Mouse (Mus musculus) adrenal gland, postnatal 25 days (tissue): ENCODE results near the gene Ccdc36. TPM values are rescaled to one million over a fixed set of nuclear protein-coding genes. Genes with fewer than 3 reads are reported as not detected.

Experiments
- DNase-seq: peaks from one replicate; pipeline ENCODE4 v3.0.0; 2021; ENCODE audit warnings: mixed read lengths
- total RNA-seq: library from RNA; stranded (reverse); gene quantifications from 2 replicates; pipeline ENCODE4 v1.2.3, GENCODE M21; 2021

The Ccdc36 gene
- total RNA-seq, 1 experiment from 2014 or later, result not detected

- DNase-seq, result no peak
These were observed 16.8 kb upstream of the Ccdc36 start for GRCm38 (mm10) chr9:108445125-108445524.

GRCm38 (mm10) chr9:108441236-108441919 is 13.1 kb upstream of the Ccdc36 start:
- no peak for DNase-seq

GRCm38 (mm10) chr9:108440485-108440884 is 12.2 kb upstream of the Ccdc36 start:
- no peak for DNase-seq

GRCm38 (mm10) chr9:108439176-108439575 is 10.9 kb upstream of the Ccdc36 start:
- DNase-seq, result no peak

GRCm38 (mm10) chr9:108436182-108436581 is 7.9 kb upstream of the Ccdc36 start, which contains the start of gene BC048562:
Gene BC048562 (plus strand): TSS chr9:108436482.
- DNase-seq, result no peak

GRCm38 (mm10) chr9:108431431-108432067 is 3.3 kb upstream of the Ccdc36 start:
- no peak for DNase-seq

- DNase-seq, result peak; percentile 39
These were observed 16.1 kb downstream of the Ccdc36 start for GRCm38 (mm10) chr9:108412221-108412620.

- no peak for DNase-seq
These were observed 16.8 kb downstream of the Ccdc36 start for GRCm38 (mm10) chr9:108411381-108411942.

- DNase-seq, result no peak
These were observed 18.7 kb downstream of the Ccdc36 start for GRCm38 (mm10) chr9:108409535-108409934.

- DNase-seq, result no peak
These were observed 23.8 kb downstream of the Ccdc36 start for GRCm38 (mm10) chr9:108404451-108404850.

GRCm38 (mm10) chr9:108403081-108403480 is 25.2 kb downstream of the Ccdc36 start:
- no peak for DNase-seq

- DNase-seq, result peak; percentile 26
These were observed 26.9 kb downstream of the Ccdc36 start for GRCm38 (mm10) chr9:108401186-108401960.

- no peak for DNase-seq
These were observed 30.0 kb downstream of the Ccdc36 start for GRCm38 (mm10) chr9:108398324-108398723.

- DNase-seq, result no peak
These were observed 32.9 kb downstream of the Ccdc36 start for GRCm38 (mm10) chr9:108395427-108395826.

- DNase-seq, result no peak
These were observed 34.1 kb downstream of the Ccdc36 start for GRCm38 (mm10) chr9:108394191-108394590.

- DNase-seq, result no peak
These were observed 35.6 kb downstream of the Ccdc36 start, which contains the start of gene 1700102P08Rik for GRCm38 (mm10) chr9:108392676-108393075. Gene 1700102P08Rik (plus strand): TSS chr9:108392805.

- DNase-seq, result no peak
These were observed 39.1 kb downstream of the Ccdc36 start for GRCm38 (mm10) chr9:108389220-108389619.

GRCm38 (mm10) chr9:108388601-108389000 is 39.7 kb downstream of the Ccdc36 start:
- no peak for DNase-seq

- DNase-seq, result no peak
These were observed 41.5 kb downstream of the Ccdc36 start for GRCm38 (mm10) chr9:108386816-108387215.

GRCm38 (mm10) chr9:108385006-108385405 is 43.3 kb downstream of the Ccdc36 start:
- no peak for DNase-seq

- no peak for DNase-seq
These were observed 46.9 kb downstream of the Ccdc36 start for GRCm38 (mm10) chr9:108381382-108381781.

GRCm38 (mm10) chr9:108379294-108379693 is 49.0 kb downstream of the Ccdc36 start:
- DNase-seq, result no peak

- DNase-seq, result no peak
These were observed 49.5 kb downstream of the Ccdc36 start for GRCm38 (mm10) chr9:108378736-108379135.
